Mouse (Mus musculus) stomach, postnatal 0 days (tissue): ENCODE measurements around the gene Acaca.

Experiments used
- CTCF ChIP-seq: IDR thresholded peaks from 2 replicates; pipeline ENCODE4 v1.5.1; 2016; ENCODE audit warnings: antibody characterized with exemption, low read depth, mild to moderate bottlenecking, moderate library complexity
- EP300 ChIP-seq: optimal IDR thresholded peaks from 2 replicates; pipeline ENCODE3; 2016; ENCODE audit warnings: antibody characterized with exemption

- TF ChIP-seq CTCF = no peak
- TF ChIP-seq EP300 = no peak
Observed at GRCm38 (mm10) chr11:84079887-84080286, 49.6 kb upstream of the Acaca start.
